Mouse (Mus musculus): ENCODE measurements around the gene Krit1. TPM values are rescaled to one million over a fixed set of nuclear protein-coding genes. Genes with fewer than 3 reads are reported as not detected.
"Not testable (repeated sequence)": the region's sequence is repeated elsewhere in the genome, so short reads cannot be mapped to it uniquely, and the experiment has no call there.

The Krit1 gene
- total RNA-seq, 2 experiments from 2014 or later = 45.2 to 47.1 TPM

DNA sequence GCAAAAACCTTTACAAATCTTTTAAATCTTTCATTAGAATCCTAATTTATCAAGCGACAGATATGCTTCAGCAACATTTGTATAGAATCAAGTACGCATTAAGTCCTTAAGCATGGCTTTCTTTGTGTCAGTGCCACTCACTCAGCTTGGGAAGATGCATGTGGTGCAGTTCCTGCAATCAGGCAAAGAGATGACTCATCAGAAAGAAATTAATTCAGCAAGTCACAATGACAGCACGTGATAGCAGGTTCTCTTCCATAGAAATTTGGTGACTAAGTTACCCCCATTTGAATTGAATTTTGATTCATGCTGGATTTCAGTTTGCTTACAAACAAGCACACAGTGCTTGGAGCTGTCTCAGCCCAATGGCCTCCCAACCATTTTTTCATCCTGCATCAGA is 70.5 kb downstream of the Krit1 start:
- DNase-seq (ENCODE audit: low spot score in 2 of 2) = no peak

DNA sequence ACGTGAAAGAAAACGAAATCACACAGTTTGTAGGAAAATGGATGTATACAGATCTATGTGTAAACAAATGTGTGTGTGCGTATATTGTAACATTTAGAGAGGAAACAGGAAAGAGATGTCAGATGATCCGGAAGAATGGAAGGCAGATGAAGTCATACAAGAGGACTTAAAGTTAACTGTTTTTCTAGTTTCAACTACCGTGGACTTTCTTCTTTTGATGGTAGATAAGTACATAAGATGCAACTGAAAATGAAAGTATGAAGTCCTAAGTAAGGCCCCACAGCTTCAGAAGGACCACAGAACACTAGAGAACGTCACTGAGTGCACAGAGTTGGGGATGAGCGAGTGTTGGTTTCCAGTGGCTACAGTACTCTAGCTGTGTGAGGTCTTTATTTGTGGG is 83.9 kb downstream of the Krit1 start:
- DNase-seq (ENCODE audit: low spot score in 2 of 2) = not testable (repeated sequence)

DNA sequence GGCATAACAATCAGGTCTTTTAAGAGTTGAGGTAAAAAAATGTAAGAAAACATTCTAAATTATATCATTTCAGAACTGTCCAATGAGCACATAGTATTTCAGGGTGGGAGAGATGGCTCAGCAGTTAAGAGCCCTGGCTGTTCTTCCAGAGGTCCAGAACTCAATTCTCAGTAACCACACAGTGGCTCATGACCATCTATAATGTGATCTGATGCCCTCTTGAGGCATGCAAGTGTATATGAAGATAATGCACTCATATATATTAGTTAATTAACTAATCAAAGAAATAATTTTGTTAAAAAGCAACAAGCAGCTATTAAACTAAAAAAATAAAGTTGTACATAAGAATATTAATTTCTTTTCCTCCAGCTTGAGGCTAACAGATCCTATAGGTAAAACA is 86.2 kb downstream of the Krit1 start:
- DNase-seq (ENCODE audit: low spot score in 2 of 2) = no peak

DNA sequence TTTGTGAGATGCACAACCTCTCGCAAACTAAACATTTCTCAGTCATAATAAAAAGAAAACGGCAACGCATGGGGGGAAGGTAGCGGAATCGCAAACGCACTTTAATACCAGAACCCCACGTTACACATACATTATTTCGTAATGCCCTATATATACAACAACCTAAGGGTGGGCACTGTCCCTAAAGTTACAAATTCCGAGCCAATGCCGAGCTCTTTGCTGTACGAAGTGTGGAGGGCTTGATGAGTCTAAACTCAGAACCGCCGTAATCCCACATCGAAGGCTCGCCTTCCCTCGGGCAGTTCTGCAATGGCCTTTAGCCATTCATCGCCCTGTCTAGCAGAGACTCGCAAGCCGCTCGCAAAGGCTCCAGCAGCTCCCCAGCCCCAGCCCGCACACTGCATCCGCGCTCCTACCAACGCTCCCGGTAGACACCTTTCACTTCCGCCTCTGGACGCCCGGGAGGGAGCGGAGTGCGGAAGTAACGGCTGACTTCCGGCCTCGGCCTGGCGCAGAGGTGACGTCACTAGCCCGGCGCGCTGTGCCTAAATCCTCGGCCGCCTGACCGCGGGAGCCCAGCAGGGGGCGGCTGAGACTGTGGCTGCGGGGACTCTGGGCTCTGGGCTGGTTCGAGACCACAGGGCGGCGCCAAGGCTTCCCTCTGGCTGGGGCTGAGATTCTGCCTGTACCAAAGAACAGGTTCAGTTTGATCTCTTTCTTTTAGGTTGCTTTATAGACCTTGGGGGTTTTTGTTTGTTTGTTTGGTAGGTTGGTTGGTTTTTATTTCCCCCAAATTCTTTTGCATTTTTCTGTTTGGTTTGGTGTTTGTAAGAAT is 90.7 kb downstream of the Krit1 start, which contains the start of gene Mterf1a:
Gene Mterf1a (minus strand): TSS at position 475 of the 835 bp plus-strand sequence.
- peak; percentile 16 to 28 for DNase-seq (ENCODE audit: low spot score in 2 of 2)

DNA sequence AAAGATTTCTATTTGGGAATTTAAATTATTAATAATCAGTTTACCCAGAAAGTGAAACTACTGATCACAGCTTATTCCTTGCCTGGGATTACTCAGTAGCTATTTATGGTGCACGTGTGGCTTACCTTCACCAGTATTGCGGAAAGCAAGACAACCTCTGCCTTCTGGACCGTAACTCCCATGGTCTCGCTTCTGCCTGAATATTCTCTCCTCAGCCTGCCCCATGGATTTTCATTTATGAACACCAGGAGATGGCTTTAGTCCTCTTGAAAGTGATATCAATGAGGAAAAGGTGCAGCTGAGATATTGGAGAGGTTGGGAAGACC is 91.3 kb downstream of the Krit1 start:
- not testable (repeated sequence) for DNase-seq (ENCODE audit: low spot score in 2 of 2)

Other genes with a start within 250 kb of the Krit1 start
- 1 to 10 TPM; 4.9 to 7.6 TPM for gene 1700109H08Rik, start 231.6 kb upstream of the Krit1 start, total RNA-seq (2021)
- 10 to 100 TPM; 22.6 to 26.6 TPM for gene Pex1, start 207.1 kb upstream of the Krit1 start, total RNA-seq (2021)
- 10 to 100 TPM; 12.9 to 13.0 TPM for gene Rbm48, start 206.6 kb upstream of the Krit1 start, total RNA-seq (2021)
- gene Tmbim7, start 152.0 kb upstream of the Krit1 start, total RNA-seq (2021) = not detected
- 100 to 1,000 TPM; 109 to 114 TPM for gene Gatad1, start 146.0 kb upstream of the Krit1 start, total RNA-seq (2021)
- 10 to 100 TPM; 69.8 to 72.1 TPM for gene Ankib1, start 259 bp upstream of the Krit1 start, total RNA-seq (2021)
- under 1 TPM; 0.17 to 0.18 TPM for gene Lrrd1, start 42.0 kb downstream of the Krit1 start, total RNA-seq (2021)
- 10 to 100 TPM in 1 of 2 experiments, 1 to 10 TPM in 1; 7.4 to 10.2 TPM for gene Mterf1a, start 90.7 kb downstream of the Krit1 start, total RNA-seq (2021)
- gene Akap9, start 124.9 kb downstream of the Krit1 start, total RNA-seq (2021) = 10 to 100 TPM; 64.1 to 68.1 TPM